Mouse (Mus musculus) heart, embryonic 12.5 days (tissue): ENCODE results near the gene Gpc2. TPM values are rescaled to one million over a fixed set of nuclear protein-coding genes. Genes with fewer than 3 reads are reported as not detected.

ENCODE experiments used
- ATAC-seq: fragments of 200-750 bp; cut with Nextera tagmentation; 2 replicates; pipeline ENCODE4 v1.8.0; 2017; ENCODE audit warnings: moderate TSS enrichment, moderate library complexity; ENCODE audit not compliant: insufficient number of reproducible peaks, low FRiP score
- H3K27ac ChIP-seq: fragments of 300-500 bp; sonication (generic); 2 replicates; pipeline ENCODE4 v1.5.1; 2016; ENCODE audit warnings: mild to moderate bottlenecking, moderate library complexity; ENCODE audit not compliant: poor library complexity, severe bottlenecking
- H3K27me3 ChIP-seq: fragments of 300-500 bp; sonication (generic); replicated peaks from 2 replicates; pipeline ENCODE4 v1.6.1; 2016; ENCODE audit warnings: mild to moderate bottlenecking, moderate library complexity
- H3K36me3 ChIP-seq: fragments of 300-500 bp; sonication (generic); 2 replicates; pipeline ENCODE4 v1.6.1; 2016; ENCODE audit warnings: mild to moderate bottlenecking, moderate library complexity
- H3K4me1 ChIP-seq: fragments of 300-500 bp; sonication (generic); replicated peaks from 2 replicates; pipeline ENCODE4 v1.6.1; 2016; ENCODE audit warnings: mild to moderate bottlenecking
- H3K4me2 ChIP-seq: fragments of 300-500 bp; sonication (generic); 2 replicates; pipeline ENCODE4 v1.6.1; 2016; ENCODE audit warnings: mild to moderate bottlenecking, moderate library complexity
- H3K4me3 ChIP-seq: fragments of 300-500 bp; sonication (generic); 2 replicates; pipeline ENCODE4 v1.5.1; 2016; ENCODE audit warnings: mild to moderate bottlenecking
- H3K9ac ChIP-seq: fragments of 300-500 bp; sonication (generic); 2 replicates; pipeline ENCODE4 v1.6.1; 2016; ENCODE audit warnings: mild to moderate bottlenecking, moderate library complexity
- H3K9me3 ChIP-seq: fragments of 300-500 bp; sonication (generic); replicated peaks from 2 replicates; pipeline ENCODE4 v1.6.1; 2016; ENCODE audit warnings: mild to moderate bottlenecking, moderate library complexity
- WGBS: fragments of 180-500 bp; shearing (Covaris S2); methylation state at CpG from one replicate; pipeline ENCODE4 v1.1.7; 2016; 5-methylcytosine and 5-hydroxymethylcytosine counted together
- polyA plus RNA-seq: library from polyadenylated mRNA; unstranded; fragments of >200 nt; fragmentation: Nextera tagmentation; extraction: Ambion mirVana; gene quantifications from 2 replicates; pipeline ENCODE4 v1.2.1, GENCODE M21; 2016

Gpc2 gene
- polyA plus RNA-seq, 1 experiment from 2014 or later = 15.1 TPM

GRCm38 (mm10) chr5:138275216-138276050 lies 4.4 kb downstream of the Gpc2 start:
- Histone ChIP-seq H3K4me1 (peaks cover 30% of the 10 kb centered on the region), H3K9me3 (0 out of 2 replicates have a peak, but pooled peaks cover 2% of the 10 kb centered on the region), H3K4me3 (peak overlapping the region; percentile 32), H3K4me2 (peak overlapping the region; percentile 62), H3K9ac (peak overlapping the region; percentile 69), H3K27ac (no peak overlapping the region), H3K36me3 (peaks cover 12% of the 10 kb centered on the region), H3K27me3 (peaks cover 30% of the 10 kb centered on the region)
- no peak for ATAC-seq
- WGBS = 24% methylated on average over 41 of the region's 41 CpGs

GRCm38 (mm10) chr5:138274186-138274585 lies 5.6 kb downstream of the Gpc2 start:
- Histone ChIP-seq H3K36me3 (peaks cover 12% of the 10 kb centered on the region), H3K9me3 (no peaks in the 10 kb centered on the region), H3K4me3 (no peak overlapping the region), H3K4me1 (peaks cover 29% of the 10 kb centered on the region), H3K27ac (no peak overlapping the region), H3K27me3 (peaks cover 30% of the 10 kb centered on the region), H3K4me2 (no peak overlapping the region), H3K9ac (no peak overlapping the region)
- 78% methylated on average over 8 of the region's 8 CpGs for WGBS
- no peak for ATAC-seq

GRCm38 (mm10) chr5:138272409-138272923 lies 7.3 kb downstream of the Gpc2 start, which contains the start of gene Gal3st4:
TSS of gene Gal3st4 (minus strand) at chr5:138272840.
- no peak for ATAC-seq
- H3K4me3 ChIP-seq = peak within 1 kb of the TSS; percentile 2; the same call in 1 of the 2 replicates
- no peak within 1 kb of the TSS for H3K27ac ChIP-seq
- H3K9ac ChIP-seq = peak within 1 kb of the TSS; percentile 21
- H3K9me3 ChIP-seq = no peaks in the 10 kb centered on the region
- WGBS = 1% methylated on average over 12 of the region's 12 CpGs
- peaks cover 11% of the 10 kb centered on the region for H3K36me3 ChIP-seq
- peaks cover 24% of the 10 kb centered on the region for H3K4me1 ChIP-seq
- H3K4me2 ChIP-seq = peak within 1 kb of the TSS; percentile 54
- peaks cover 30% of the 10 kb centered on the region for H3K27me3 ChIP-seq

DNA sequence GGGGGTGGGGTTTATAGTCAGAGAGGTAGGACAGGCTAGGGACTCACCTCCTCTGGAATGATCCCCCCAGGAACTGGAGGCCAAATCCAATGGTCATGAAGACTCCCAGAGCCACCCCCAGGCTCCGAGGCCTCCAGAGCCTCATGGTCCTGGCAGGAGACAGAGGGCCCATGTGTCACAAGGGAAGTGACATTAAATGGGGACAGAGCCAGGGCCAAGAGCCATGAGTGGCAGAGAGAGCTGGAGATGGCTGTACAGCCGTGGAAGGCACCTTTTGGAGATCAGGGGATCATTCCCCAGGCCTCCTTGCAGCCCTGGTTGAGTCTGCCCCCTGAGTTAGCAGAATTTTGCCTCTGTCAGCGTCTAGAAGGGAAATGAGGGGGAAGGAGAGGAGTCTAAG lies 8.6 kb downstream of the Gpc2 start:
- no peak for ATAC-seq
- peaks cover 30% of the 10 kb centered on the region for H3K27me3 ChIP-seq
- 44% methylated on average over 3 of the region's 3 CpGs for WGBS

DNA sequence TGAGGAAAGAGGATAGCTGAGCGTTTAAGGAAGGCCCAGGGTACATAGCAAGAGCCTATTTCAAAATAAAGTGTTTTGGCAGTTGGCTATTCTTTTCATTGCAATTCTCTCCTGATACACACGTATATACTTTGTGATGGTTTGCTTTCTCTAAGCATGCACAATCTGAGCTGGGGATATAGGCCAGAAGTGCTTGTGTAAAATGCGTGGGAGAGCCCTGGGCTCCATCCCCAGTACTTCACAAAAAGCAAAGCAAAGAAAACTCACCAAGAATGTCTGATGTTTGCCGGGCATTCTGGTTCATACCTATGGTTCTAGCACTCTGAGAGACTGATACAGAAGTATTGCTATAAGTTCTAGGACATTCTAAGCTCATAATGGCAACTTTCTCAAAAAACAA lies 10.8 kb downstream of the Gpc2 start:
- no peak for ATAC-seq
- H3K9me3 ChIP-seq = no peaks in the 10 kb centered on the region
- H3K4me2 ChIP-seq = no peak overlapping the region
- no peak overlapping the region for H3K4me3 ChIP-seq
- no peak overlapping the region for H3K27ac ChIP-seq
- H3K9ac ChIP-seq = no peak overlapping the region
- H3K36me3 ChIP-seq = peaks cover 13% of the 10 kb centered on the region; the same call in 1 of the 2 replicates
- WGBS = 61% methylated on average over 4 of the region's 4 CpGs
- peaks cover 19% of the 10 kb centered on the region for H3K4me1 ChIP-seq
- H3K27me3 ChIP-seq = peaks cover 26% of the 10 kb centered on the region

More for the DNA sequence above, 8.6 kb downstream of the Gpc2 start:
- H3K9me3 ChIP-seq = no peaks in the 10 kb centered on the region
- H3K36me3 ChIP-seq = peaks cover 7% of the 10 kb centered on the region; the same call in 1 of the 2 replicates
- H3K4me2 ChIP-seq = no peak overlapping the region
- no peak overlapping the region for H3K9ac ChIP-seq
- H3K4me3 ChIP-seq = no peak overlapping the region
- H3K4me1 ChIP-seq = peaks cover 24% of the 10 kb centered on the region
- no peak overlapping the region for H3K27ac ChIP-seq

GRCm38 (mm10) chr5:138267114-138267513 lies 12.7 kb downstream of the Gpc2 start:
- ATAC-seq = no peak
- no peak overlapping the region for H3K4me2 ChIP-seq
- no peak overlapping the region for H3K4me3 ChIP-seq
- H3K36me3 ChIP-seq = peaks cover 13% of the 10 kb centered on the region; the same call in 1 of the 2 replicates
- no peak overlapping the region for H3K27ac ChIP-seq
- H3K4me1 ChIP-seq = peaks cover 29% of the 10 kb centered on the region
- 82% methylated on average over 3 of the region's 3 CpGs for WGBS
- peaks cover 17% of the 10 kb centered on the region for H3K27me3 ChIP-seq
- H3K9ac ChIP-seq = no peak overlapping the region
- H3K9me3 ChIP-seq = no peaks in the 10 kb centered on the region

DNA sequence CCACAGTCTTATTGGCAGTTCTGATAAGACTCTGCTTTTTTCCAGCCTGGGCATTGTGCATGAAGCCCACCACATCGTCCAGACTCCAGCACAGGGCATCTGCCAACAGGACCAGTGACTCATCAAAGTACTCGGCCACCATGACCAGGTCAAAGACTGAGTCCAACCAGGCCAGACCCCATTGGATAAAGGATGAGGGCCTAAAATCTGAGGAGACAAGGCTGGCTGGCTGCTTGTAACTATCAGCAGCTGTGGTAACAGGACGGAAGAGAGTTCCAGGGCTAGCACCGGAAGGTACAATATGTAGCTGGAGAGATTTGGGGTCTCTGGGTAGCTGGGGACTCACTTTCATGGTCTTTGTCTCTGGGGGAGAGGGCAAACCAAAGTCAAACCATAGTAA lies 14.1 kb downstream of the Gpc2 start:
- ATAC-seq = no peak
- Histone ChIP-seq H3K27me3 (peaks cover 3% of the 10 kb centered on the region; the same call in 1 of the 2 replicates), H3K9me3 (no peaks in the 10 kb centered on the region), H3K36me3 (peaks cover 27% of the 10 kb centered on the region), H3K4me2 (no peak overlapping the region), H3K4me3 (no peak overlapping the region), H3K9ac (no peak overlapping the region), H3K27ac (no peak overlapping the region), H3K4me1 (peaks cover 33% of the 10 kb centered on the region)
- 88% methylated on average over 4 of the region's 4 CpGs for WGBS

GRCm38 (mm10) chr5:138264207-138264578 lies 15.6 kb downstream of the Gpc2 start:
- no peak overlapping the region for H3K27ac ChIP-seq
- H3K27me3 ChIP-seq = no peaks in the 10 kb centered on the region
- H3K9ac ChIP-seq = peak overlapping the region; percentile 97
- peaks cover 42% of the 10 kb centered on the region for H3K36me3 ChIP-seq
- H3K4me1 ChIP-seq = peaks cover 48% of the 10 kb centered on the region
- ATAC-seq = no peak
- 13% methylated on average over 6 of the region's 6 CpGs for WGBS
- H3K4me3 ChIP-seq = peak overlapping the region; percentile 95
- H3K9me3 ChIP-seq = no peaks in the 10 kb centered on the region
- peak overlapping the region; percentile 99 for H3K4me2 ChIP-seq

- H3K36me3 ChIP-seq = peaks cover 48% of the 10 kb centered on the region
- under 1% methylated on average over 70 of the region's 71 CpGs for WGBS
- H3K4me1 ChIP-seq = peaks cover 53% of the 10 kb centered on the region
- no peaks in the 10 kb centered on the region for H3K27me3 ChIP-seq
- peak within 1 kb of the TSS; percentile 95 for H3K4me3 ChIP-seq
- no peaks in the 10 kb centered on the region for H3K9me3 ChIP-seq
- peak within 1 kb of the TSS; percentile 99 for H3K4me2 ChIP-seq
- H3K9ac ChIP-seq = peak within 1 kb of the TSS; percentile 97
- peak; percentile 89 for ATAC-seq
- peak within 1 kb of the TSS; percentile 67 for H3K27ac ChIP-seq
Observed at GRCm38 (mm10) chr5:138263260-138264206, 16.3 kb downstream of the Gpc2 start, which contains the start of gene BC037034. TSS of gene BC037034 (minus strand) at chr5:138264033.

DNA sequence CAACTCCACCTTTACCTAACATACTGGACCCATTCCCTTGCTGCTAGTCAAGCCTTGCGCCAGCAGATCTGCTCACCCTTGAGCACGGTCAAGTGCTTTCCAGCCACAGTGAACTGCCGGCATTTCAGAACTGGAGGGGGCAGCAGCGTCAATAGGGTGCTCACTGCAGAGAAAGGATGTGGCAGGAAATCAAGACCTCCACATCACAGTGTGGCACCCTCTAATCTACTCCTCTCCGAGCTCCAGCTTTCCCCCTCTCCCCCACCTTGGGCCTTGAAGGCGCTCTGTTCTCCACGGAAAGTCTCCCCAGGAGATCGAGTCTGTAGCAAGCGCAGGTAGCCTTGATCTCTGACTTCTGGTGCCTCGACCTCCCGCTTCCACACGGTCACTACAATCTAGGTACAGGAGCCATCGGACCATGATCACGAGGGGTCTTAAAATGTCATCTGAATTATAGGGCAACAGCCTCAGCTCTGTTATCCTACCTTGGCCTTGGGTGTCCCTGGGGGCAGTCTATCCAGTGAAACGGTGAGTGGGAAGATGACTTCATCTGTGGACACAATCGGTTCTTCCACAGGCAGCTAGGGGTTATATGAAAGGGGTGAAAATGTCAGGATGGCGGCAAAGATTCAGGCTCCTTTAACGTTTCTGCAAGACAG lies 17.1 kb downstream of the Gpc2 start:
- Histone ChIP-seq H3K9me3 (no peaks in the 10 kb centered on the region), H3K27ac (no peak overlapping the region), H3K4me2 (peak overlapping the region; percentile 99), H3K27me3 (no peaks in the 10 kb centered on the region), H3K4me3 (peak overlapping the region; percentile 95), H3K36me3 (peaks cover 52% of the 10 kb centered on the region), H3K9ac (peak overlapping the region; percentile 97), H3K4me1 (peaks cover 57% of the 10 kb centered on the region)
- WGBS = 56% methylated on average over 18 of the region's 18 CpGs
- ATAC-seq = no peak
